Mouse (Mus musculus) olfactory bulb, adult 2 months (tissue): ENCODE data around the gene Dppa3.

Source experiments
- CTCF ChIP-seq: fragments of 200-500 bp; IDR thresholded peaks from 2 replicates; pipeline ENCODE4 v1.5.1; 2012; ENCODE audit warnings: low read depth, mild to moderate bottlenecking, low read length, moderate library complexity; ENCODE audit not compliant: insufficient read depth
- POLR2A ChIP-seq: fragments of 200-500 bp; IDR thresholded peaks from 2 replicates; pipeline ENCODE4 v1.6.1; 2012; ENCODE audit warnings: mild to moderate bottlenecking, low read depth, low read length, moderate library complexity; ENCODE audit not compliant: insufficient read depth

DNA sequence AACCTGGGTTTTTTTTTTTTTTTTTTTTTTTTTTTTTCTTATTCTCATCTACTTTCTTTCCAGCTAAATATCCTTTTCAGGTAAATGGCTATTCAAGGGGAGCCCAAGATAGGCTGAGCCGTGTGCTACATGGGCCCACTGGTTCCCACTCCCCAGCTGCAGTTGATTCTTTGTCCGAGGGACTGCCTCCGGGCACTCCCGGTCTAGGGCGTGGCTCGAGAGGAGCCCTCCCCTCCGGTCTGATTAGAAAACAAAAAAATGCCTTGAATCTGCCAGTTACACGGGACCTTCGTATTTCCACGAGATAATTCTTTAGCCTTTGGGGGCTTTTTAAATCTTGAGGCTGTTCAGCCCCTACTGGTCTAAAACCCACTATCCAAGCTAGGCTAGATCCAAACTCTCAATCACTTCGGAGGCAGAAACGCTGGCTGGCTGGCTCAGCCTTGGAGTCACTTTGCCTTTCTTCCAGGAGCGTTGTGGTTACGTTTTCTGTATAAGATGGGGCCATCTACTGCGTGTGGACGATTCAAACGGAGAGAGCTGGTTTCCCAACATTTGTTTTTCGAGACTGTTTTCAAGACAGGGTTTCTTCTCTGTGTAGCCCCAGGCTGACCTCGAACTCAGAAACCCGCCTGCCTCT, 1.4 kb downstream of the Dppa3 start:
- TF ChIP-seq POLR2A (no peak), CTCF (no peak)
